Mouse (Mus musculus) kidney, postnatal 36 days (tissue): ENCODE results near the gene Map2k6.
A peak's percentile ranks its signal among the peaks of the same experiment; 100 is the strongest.
"Not testable (repeated sequence)": the region's sequence is repeated elsewhere in the genome, so short reads cannot be mapped to it uniquely, and the experiment has no call there.

ENCODE experiments used
- DNase-seq, 2 experiments: peaks; one replicate each; pipeline ENCODE4 v3.0.0; 2021 to 2022; ENCODE audit warnings: mixed read lengths in 2 of 2

Map2k6 gene

GRCm38 (mm10) chr11:110398553-110399239 lies at the start of gene Map2k6:
Gene Map2k6 (plus strand): TSS chr11:110399122.
- peak; percentile 91 to 92 for DNase-seq

GRCm38 (mm10) chr11:110354261-110354660 lies 44.7 kb upstream of the Map2k6 start:
- no peak for DNase-seq

DNA sequence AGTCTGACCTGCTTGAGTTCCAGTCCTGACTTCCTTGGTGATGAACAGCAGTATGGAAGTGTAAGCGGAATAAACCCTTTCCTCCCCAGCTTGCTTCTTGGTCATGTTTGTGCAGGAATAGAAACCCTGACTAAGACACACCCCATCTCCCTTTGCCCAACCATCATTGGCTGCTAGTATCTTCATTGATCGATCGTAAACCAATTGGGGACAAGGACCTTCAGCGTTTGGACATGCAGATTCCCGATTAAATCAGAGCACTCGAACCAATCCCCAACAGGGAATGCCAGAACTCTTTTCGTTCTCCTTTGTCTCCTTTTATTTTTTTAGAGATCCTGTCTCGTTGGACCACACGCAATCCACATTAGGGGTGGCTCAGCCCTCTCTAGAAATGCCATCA lies 43.8 kb upstream of the Map2k6 start:
- not testable (repeated sequence) for DNase-seq

DNA sequence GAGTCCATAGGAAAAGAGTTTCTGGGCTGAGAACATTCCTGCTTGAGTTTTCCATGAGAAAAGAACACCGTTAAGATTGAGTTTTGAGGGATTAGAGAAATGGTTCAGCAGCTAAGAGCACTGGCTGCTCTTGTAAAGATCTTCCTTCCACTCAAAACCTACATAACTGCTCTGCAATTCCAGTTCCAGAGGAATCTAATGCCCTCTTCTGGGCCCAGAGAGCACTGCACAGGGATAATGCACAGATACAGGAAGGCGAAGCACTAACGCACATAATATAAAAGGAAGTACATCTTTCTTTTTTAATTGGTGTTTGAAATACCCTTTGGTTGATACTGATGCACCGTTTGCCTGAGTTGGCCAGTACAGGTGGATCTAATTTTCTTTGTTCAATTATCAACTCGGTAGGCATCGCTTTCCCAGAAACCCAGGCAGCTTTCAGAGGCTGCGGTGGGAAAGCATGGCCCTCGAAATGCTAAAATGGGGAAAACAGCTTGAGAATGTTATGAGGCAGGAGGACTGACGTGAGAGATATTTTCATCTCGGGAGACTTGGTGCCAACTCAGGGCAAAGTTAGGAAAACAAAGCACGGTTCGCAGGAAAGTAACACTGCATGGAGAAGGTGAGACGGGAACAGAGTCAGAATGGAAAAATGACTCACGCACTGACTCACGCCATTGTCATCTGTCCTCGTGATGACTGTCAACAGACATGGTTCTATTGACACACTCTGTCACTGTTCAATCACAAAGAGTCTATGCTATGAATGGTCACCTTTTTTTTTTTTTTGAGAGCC lies 41.0 kb upstream of the Map2k6 start:
- peak; percentile 39 to 73 for DNase-seq

GRCm38 (mm10) chr11:110365016-110365415 lies 33.9 kb upstream of the Map2k6 start:
- DNase-seq, result peak; percentile 68 to 86

- peak in 1 of 2 experiments; percentile 14 for DNase-seq
These were observed 32.0 kb upstream of the Map2k6 start for GRCm38 (mm10) chr11:110366902-110367301.

DNA sequence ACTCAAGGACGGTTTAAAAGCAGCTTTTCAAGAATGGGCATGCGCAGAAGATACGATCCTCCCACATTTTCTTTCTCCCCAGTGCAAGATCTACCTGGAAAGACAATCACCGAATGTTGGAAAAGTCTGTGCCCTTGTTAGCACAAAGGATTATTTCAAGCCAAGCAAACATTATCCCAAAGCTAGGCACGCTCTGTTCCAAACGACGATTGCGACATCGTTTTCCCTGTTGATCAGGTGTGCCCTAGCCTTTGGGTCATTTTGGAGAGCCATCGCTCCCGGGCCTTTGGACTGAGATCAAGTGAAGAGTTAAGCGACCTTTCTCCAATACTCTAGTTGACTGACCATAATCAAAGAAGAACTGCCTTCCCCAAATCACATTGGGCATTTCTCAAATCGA lies 31.3 kb upstream of the Map2k6 start:
- peak; percentile 16 to 40 for DNase-seq

- DNase-seq, result peak; percentile 40 to 73
These were observed 29.5 kb upstream of the Map2k6 start for GRCm38 (mm10) chr11:110369312-110370019.

- DNase-seq, result peak in 1 of 2 experiments; percentile 11
These were observed 27.1 kb upstream of the Map2k6 start for GRCm38 (mm10) chr11:110371827-110372226.

DNA sequence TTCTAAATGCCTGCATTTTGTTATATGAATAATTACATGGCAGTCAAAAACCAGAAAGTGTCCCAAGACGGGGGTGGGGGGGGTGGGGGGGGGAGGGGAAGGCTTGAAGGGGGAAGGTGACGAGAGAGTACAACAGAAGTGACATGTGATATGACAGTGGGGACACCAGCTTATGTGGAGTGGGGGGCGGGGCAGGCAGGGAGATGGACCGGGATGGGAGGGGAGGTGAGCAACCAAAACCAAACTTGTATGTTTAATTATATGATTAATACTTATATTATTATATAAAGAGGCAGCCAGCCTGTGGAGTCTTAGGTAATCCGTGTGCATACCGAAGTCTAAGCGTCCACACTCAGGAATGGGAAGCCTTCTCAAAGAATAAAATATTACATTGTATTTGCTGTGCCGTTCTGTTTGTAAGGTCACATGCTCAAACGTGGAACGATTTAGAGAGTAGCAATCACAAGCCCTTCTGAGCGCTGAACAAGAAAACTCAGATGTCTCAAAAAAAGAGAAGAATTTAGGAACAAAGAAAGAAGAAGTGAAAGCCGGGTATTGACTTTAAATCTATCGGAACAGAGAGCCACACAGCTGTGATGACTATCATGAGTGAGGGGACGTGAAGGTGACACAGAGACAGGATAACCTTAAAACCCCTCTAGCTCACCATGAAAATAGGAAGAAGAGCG lies 26.5 kb upstream of the Map2k6 start:
- DNase-seq, result no peak

GRCm38 (mm10) chr11:110374036-110374435 lies 24.9 kb upstream of the Map2k6 start:
- DNase-seq, result no peak

- DNase-seq, result peak; percentile 89 to 95
These were observed 19.1 kb upstream of the Map2k6 start for GRCm38 (mm10) chr11:110379661-110380309.

- DNase-seq, result no peak
These were observed 18.6 kb upstream of the Map2k6 start for GRCm38 (mm10) chr11:110380310-110380668.

GRCm38 (mm10) chr11:110385487-110385886 lies 13.4 kb upstream of the Map2k6 start:
- DNase-seq, result no peak

- peak in 1 of 2 experiments; percentile 47 for DNase-seq
These were observed 6.2 kb upstream of the Map2k6 start for GRCm38 (mm10) chr11:110392763-110393162.

DNA sequence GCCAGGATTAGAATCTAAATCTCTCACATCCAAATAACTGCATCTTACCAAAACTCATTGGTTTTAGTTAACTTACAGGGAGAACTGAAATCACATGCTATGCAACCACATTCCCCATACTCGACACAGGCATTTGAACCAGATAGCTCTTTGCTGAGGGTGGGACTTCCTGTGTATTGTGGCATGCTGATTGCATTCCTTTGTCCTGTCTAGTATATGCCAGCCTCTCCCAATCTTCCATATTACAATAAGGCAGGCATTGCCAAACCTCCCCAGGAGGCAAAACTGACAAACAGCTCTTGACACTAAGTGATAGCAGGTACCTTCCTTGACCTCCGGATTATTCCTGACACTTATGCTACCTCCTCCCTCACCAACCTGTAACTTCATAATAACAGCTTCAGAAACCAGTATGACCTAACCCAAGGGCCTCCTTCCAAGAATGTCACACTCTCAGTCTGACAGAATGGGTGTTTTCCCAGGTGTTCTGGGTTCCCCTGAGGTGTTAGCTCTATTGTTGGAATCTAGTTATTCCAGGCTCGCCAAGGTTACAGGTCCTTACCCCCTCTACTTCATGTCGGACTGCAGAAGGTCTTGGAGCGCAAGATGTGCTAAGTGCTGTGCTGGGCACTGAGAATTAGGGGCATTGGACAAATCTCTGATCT lies 4.0 kb upstream of the Map2k6 start:
- no peak for DNase-seq

DNA sequence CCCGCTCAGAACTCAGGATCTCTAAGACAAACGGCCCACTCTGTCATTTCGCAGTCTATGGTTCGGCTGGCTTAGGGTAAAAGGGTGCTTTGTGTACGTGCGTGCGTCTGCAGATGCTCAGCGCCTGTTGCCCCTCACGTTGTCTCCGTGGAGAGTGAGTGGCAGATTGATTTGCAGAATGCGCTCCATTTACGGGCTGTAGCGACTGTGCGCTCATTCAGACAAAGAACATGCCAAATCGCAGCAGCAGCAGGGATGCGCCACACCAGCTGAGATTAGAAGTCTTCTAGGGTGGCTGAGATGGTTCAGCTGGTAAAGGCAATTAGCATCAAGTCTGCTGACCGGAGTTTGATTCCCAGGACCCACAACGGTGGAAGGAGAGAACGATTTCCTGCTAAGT lies 2.8 kb upstream of the Map2k6 start:
- DNase-seq, result no peak

DNA sequence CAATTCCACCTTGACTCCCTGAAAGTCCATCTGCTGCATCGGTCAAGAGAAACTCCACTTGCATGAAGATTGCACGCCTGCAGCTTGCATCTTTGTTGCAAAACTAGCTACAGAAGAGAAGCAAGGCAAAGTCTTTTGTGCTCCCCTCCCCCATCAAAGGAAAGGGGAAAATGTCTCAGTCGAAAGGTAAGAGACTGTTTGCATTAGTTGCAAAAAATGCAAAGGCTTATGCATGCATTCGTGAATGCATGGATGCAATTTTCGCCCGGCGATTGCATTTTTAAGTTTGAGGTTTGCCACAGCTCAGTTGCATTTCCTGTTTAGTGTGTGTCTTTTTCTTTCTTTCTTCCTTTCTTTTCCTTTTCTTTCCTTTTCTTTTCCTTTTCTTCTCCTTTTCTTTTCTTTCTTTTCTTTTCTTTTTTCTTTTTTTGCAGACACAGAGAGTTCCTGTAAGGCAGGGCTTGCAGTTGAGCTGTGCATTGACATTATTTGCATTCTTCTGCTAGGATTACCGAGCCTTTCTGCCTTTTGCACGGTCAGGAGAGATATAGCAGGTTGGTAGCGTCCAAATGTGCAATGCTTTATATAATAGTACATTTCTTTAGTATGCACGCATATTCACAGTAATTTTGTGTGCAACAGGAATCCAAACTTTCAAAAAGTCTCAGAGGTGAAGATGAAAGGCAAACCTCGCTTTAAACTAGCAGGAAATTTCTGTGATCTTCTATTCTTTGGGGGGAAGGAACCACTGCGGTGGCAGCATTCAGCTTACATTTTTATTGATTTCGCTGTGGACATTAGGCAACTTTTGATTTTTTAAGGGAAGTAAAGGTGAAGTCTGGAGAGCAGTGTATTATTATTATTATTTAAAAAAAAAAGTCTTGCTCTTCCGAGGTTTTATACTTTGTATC lies 573 bp downstream of the Map2k6 start:
- peak in 1 of 2 experiments; percentile 18 for DNase-seq

DNA sequence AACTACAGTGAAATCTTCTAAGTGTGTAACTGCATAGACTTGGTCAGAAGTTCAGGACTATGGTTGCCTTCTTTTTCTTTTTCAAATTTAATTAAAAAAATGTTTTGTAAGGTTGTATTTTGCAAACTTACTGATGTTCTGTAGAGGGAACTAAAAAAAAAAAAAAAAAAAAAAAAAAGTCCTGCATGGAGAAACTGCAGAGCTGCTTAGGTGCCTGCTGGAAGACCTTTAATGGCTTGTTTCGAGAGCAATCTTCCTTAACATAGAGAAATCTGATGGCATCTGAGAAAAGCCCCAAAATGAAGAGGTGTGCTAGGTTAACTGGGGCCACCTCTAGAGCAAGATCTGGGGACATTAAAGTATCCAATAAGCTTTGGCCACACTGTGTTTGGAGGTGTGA lies 1.4 kb downstream of the Map2k6 start:
- DNase-seq, result no peak

DNA sequence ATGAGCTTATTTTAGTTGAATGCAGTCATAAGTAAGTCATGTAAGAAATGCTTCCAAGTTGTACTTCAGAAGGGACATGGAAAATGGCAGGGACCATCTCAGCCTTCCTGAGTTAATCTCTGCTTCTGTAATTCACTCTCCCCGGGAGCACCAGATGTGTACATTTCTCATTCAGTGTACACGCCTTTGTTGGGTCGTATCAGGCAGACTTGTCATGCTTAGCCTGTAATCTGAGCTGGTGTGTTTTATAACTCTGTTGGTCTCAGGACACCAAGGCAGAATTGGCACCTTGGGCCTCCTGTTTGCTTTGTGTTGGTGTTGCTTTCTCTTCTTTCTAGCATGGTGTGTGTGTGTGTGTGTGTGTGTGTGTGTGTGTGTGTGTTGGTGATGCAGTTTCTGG lies 3.7 kb downstream of the Map2k6 start:
- no peak for DNase-seq

DNA sequence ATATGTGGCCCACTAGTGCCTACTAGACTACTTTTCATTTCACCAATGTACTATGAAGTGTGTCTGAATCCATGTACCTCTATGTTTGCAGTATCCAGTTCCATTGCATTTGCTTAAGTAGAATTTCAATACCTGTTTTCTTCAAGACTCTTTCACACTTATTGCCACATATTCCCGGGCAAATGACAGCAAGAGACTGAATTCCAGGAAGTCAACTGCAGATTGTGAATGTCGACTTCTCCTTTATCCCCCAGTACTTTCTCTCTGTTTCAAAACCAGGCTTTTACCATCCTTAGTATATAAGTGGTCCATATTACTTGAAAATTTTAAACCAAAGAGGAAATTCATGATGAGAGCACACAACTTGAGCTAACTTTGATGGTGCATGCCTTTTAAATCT lies 4.7 kb downstream of the Map2k6 start:
- no peak for DNase-seq
